In genomic region chr10:117063254-117064021, GRCm38 (mm10) we compare ENCODE assay signal across 7 mouse cellular contexts. TPM values are rescaled to one million over a fixed set of nuclear protein-coding genes. Genes with fewer than 3 reads are reported as not detected.
A peak's percentile ranks its signal among the peaks of the same experiment; 100 is the strongest.
DNase-seq lines count a peak whose midpoint lies in the region; ATAC-seq and TF ChIP-seq lines count a peak whose summit lies in the region.

Gene Cct2, minus strand, starts transcription at chr10:117063814.

- peak within 1 kb of the TSS; percentile 96 for H3K4me3 ChIP-seq in embryonic facial prominence, embryonic 12.5 days
- peak within 1 kb of the TSS; percentile 92 for H3K4me3 ChIP-seq in kidney, adult 2 months (ENCODE audit: insufficient read depth, low read depth, low read length)
- peak within 1 kb of the TSS; percentile 91 for H3K4me3 ChIP-seq in limb, embryonic 12.5 days (replicated peaks)
- H3K4me3 ChIP-seq in midbrain, embryonic 15.5 days = peak within 1 kb of the TSS; percentile 83
- peak within 1 kb of the TSS; percentile 99 for H3K4me3 ChIP-seq in spleen, adult 2 months (ENCODE audit: extremely low read depth, insufficient read depth, insufficient read length)

- peak; percentile 91 for DNase-seq in adrenal gland, postnatal 25 days
- peak; percentile 91 to 94 for DNase-seq in heart, adult 18-20 months
- DNase-seq in kidney, adult 2 months = peak; percentile 95
- peak; percentile 89 to 93 for DNase-seq in spleen, adult 2 months (ENCODE audit: low read depth in 1 of 2, low spot score in 2 of 2)

- H3K36me3 ChIP-seq in embryonic facial prominence, embryonic 12.5 days = peaks cover 37% of the 10 kb centered on the region
- H3K36me3 ChIP-seq in kidney, adult 2 months (ENCODE audit: control insufficient read depth, insufficient read depth, low read length) = peaks cover 9% of the 10 kb centered on the region
- H3K36me3 ChIP-seq in limb, embryonic 12.5 days = peaks cover 38% of the 10 kb centered on the region
- peaks cover 24% of the 10 kb centered on the region; the same call in 1 of the 2 replicates for H3K36me3 ChIP-seq in midbrain, embryonic 15.5 days (replicated peaks)
- peaks cover 27% of the 10 kb centered on the region for H3K36me3 ChIP-seq in spleen, adult 2 months (ENCODE audit: control insufficient read depth, insufficient read depth, low read length)

- H3K27ac ChIP-seq in embryonic facial prominence, embryonic 12.5 days = peak within 1 kb of the TSS; percentile 86
- peak within 1 kb of the TSS; percentile 65 for H3K27ac ChIP-seq in kidney, adult 2 months (ENCODE audit: insufficient read depth, low read depth, low read length)
- peak within 1 kb of the TSS; percentile 91 for H3K27ac ChIP-seq in limb, embryonic 12.5 days
- H3K27ac ChIP-seq in midbrain, embryonic 15.5 days = peak within 1 kb of the TSS; percentile 83
- peak within 1 kb of the TSS; percentile 90 for H3K27ac ChIP-seq in spleen, adult 2 months (ENCODE audit: insufficient read depth, low read length)

- peak; percentile 91 for ATAC-seq in embryonic facial prominence, embryonic 12.5 days (ENCODE audit: insufficient number of reproducible peaks, insufficient read depth, low FRiP score, low TSS enrichment)
- peak; percentile 85 for ATAC-seq in limb, embryonic 12.5 days (ENCODE audit: insufficient number of reproducible peaks, insufficient read depth, low FRiP score, low TSS enrichment, low read depth)
- ATAC-seq in midbrain, embryonic 15.5 days (replicated peaks) = peak; percentile 96

- 0 out of 2 replicates have a peak, but pooled peaks cover 8% of the 10 kb centered on the region for H3K4me1 ChIP-seq in embryonic facial prominence, embryonic 12.5 days
- peaks cover 3% of the 10 kb centered on the region; the same call in 1 of the 2 replicates for H3K4me1 ChIP-seq in kidney, adult 2 months (ENCODE audit: control insufficient read depth, insufficient read depth, low read length)
- H3K4me1 ChIP-seq in limb, embryonic 12.5 days (replicated peaks) = peaks cover 13% of the 10 kb centered on the region
- peaks cover 17% of the 10 kb centered on the region for H3K4me1 ChIP-seq in midbrain, embryonic 15.5 days
- no peaks in the 10 kb centered on the region; the same call in 1 of the 2 replicates for H3K4me1 ChIP-seq in spleen, adult 2 months (ENCODE audit: control insufficient read depth, insufficient read depth, insufficient read length)

- H3K4me2 ChIP-seq in embryonic facial prominence, embryonic 12.5 days (replicated peaks) = peak within 1 kb of the TSS; percentile 76
- peak within 1 kb of the TSS; percentile 93 for H3K4me2 ChIP-seq in limb, embryonic 12.5 days
- peak within 1 kb of the TSS; percentile 84 for H3K4me2 ChIP-seq in midbrain, embryonic 15.5 days

- H3K9me3 ChIP-seq in embryonic facial prominence, embryonic 12.5 days = no peaks in the 10 kb centered on the region
- H3K9me3 ChIP-seq in limb, embryonic 12.5 days = no peaks in the 10 kb centered on the region
- no peaks in the 10 kb centered on the region for H3K9me3 ChIP-seq in midbrain, embryonic 15.5 days

- WGBS in embryonic facial prominence, embryonic 12.5 days = under 1% methylated on average over 68 of the region's 68 CpGs
- WGBS in kidney, adult 2 months = under 1% methylated on average over 68 of the region's 68 CpGs
- WGBS in limb, embryonic 12.5 days = 1% methylated on average over 67 of the region's 68 CpGs
- under 1% methylated on average over 66 of the region's 68 CpGs for WGBS in midbrain, embryonic 15.5 days
- under 1% methylated on average over 68 of the region's 68 CpGs for WGBS in spleen, adult 2 months

- no peak for TF ChIP-seq CTCF in kidney, adult 2 months (conservative IDR thresholded peaks at IDR 0.05; ENCODE audit: insufficient read depth, insufficient read length, low read depth, low read length)
- no peak for TF ChIP-seq CTCF in spleen, adult 2 months (IDR thresholded peaks at IDR 0.05; ENCODE audit: extremely low read depth, insufficient read depth, insufficient read length, insufficient replicate concordance)

- no peaks in the 10 kb centered on the region for H3K27me3 ChIP-seq in embryonic facial prominence, embryonic 12.5 days
- H3K27me3 ChIP-seq in kidney, adult 2 months (replicated peaks; ENCODE audit: control insufficient read depth, insufficient read depth, low read length) = no peaks in the 10 kb centered on the region
- H3K27me3 ChIP-seq in limb, embryonic 12.5 days = no peaks in the 10 kb centered on the region
- H3K27me3 ChIP-seq in midbrain, embryonic 15.5 days (replicated peaks) = no peaks in the 10 kb centered on the region
- no peaks in the 10 kb centered on the region for H3K27me3 ChIP-seq in spleen, adult 2 months (ENCODE audit: control insufficient read depth, insufficient read depth, low read length)

- H3K9ac ChIP-seq in embryonic facial prominence, embryonic 12.5 days = peak within 1 kb of the TSS; percentile 91
- peak within 1 kb of the TSS; percentile 86 for H3K9ac ChIP-seq in limb, embryonic 12.5 days (replicated peaks)
- H3K9ac ChIP-seq in midbrain, embryonic 15.5 days = peak within 1 kb of the TSS; percentile 64

- peak; percentile 49 for TF ChIP-seq POLR2A in kidney, adult 2 months (IDR thresholded peaks at IDR 0.05; ENCODE audit: low read depth, low read length)
- TF ChIP-seq POLR2A in spleen, adult 2 months (IDR thresholded peaks at IDR 0.05; ENCODE audit: low read depth, low read length) = peak; percentile 53

RNA-seq across cellular contexts. Expression of gene Cct2, which starts in this region (rescaled TPM):
- 236 and 244 TPM in 2 replicates for total RNA-seq in adrenal gland, postnatal 25 days (2021)
- 251 and 257 TPM in 2 replicates for polyA plus RNA-seq in embryonic facial prominence, embryonic 12.5 days (2016; fragmentation: Nextera tagmentation; extraction: Ambion mirVana)
- total RNA-seq in heart, adult 18-20 months (2021) = 100 to 1,000 TPM; 130 to 135 TPM
- 67.1 and 84.6 TPM in 2 replicates for polyA plus RNA-seq in kidney, adult 2 months (2012; rRNA removed)
- 272 and 279 TPM in 2 replicates for polyA plus RNA-seq in limb, embryonic 12.5 days (2016; fragmentation: Nextera tagmentation; extraction: Ambion mirVana)
- polyA plus RNA-seq in midbrain, embryonic 15.5 days (2015; fragmentation: Nextera tagmentation; extraction: Ambion mirVana) = 240 and 244 TPM in 2 replicates
- polyA plus RNA-seq in spleen, adult 2 months (2012; rRNA removed) = 45.7 and 47.5 TPM in 2 replicates

Comparison
In these comparisons a context has a peak if more than half of its experiments do, and no peak if none do; other contexts are left out.
1. Peak in every context shown above with its lines: DNase-seq, ATAC-seq, H3K4me3 ChIP-seq and H3K27ac ChIP-seq.